Mouse (Mus musculus): ENCODE data around the gene Gstm5.

- TF ChIP-seq POLR2A (IDR thresholded peaks at IDR 0.05; ENCODE audit: control insufficient read depth, low read depth, low read length) (no peak), CTCF (IDR thresholded peaks at IDR 0.05; ENCODE audit: control insufficient read depth, insufficient read depth, insufficient replicate concordance, low read depth, low read length) (no peak)
Observed at GRCm38 (mm10) chr3:107877747-107878736, 17.6 kb upstream of the Gstm5 start.

Measured in testis, adult 2 months (tissue).